Mouse (Mus musculus): ENCODE results near the gene Frmpd1. TPM values are rescaled to one million over a fixed set of nuclear protein-coding genes. Genes with fewer than 3 reads are reported as not detected.
A peak's percentile ranks its signal among the peaks of the same experiment; 100 is the strongest.

Frmpd1 gene
- polyA plus RNA-seq, 1 experiment from 2014 or later = 1.9 TPM

DNA sequence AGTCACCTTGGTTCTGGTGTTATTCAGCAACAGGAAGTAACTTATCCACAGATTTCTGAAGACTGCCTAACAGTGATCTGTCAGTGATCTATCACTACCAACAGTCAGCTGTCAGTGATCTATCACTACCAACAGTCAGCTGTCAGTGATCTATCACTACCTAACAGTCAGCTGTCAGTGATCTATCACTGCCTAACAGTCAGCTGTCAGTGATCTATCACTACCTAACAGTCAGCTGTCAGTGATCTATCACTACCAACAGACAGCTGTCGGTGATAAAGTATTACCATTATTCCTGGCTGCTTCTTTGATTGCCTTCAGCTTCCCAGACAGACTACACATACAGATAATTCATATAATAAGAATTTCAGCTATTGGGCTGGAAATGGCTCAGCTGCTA is 19.2 kb upstream of the Frmpd1 start:
- no peak overlapping the region for H3K4me2 ChIP-seq (replicated peaks; ENCODE audit: low read depth, low read length)
- no peaks in the 10 kb centered on the region for H3K27me3 ChIP-seq (ENCODE audit: control insufficient read depth, insufficient read depth, low read length)
- no peaks in the 10 kb centered on the region for H3K4me1 ChIP-seq (replicated peaks; ENCODE audit: control insufficient read depth, insufficient read depth, low read length)
- ATAC-seq (ENCODE audit: low FRiP score) (no peak), DNase-seq (ENCODE audit: low spot score) (no peak)
- H3K9me3 ChIP-seq (ENCODE audit: control insufficient read depth, low read length) = no peaks in the 10 kb centered on the region
- H3K27ac ChIP-seq (ENCODE audit: low read depth, low read length) = no peak overlapping the region
- no peaks in the 10 kb centered on the region for H3K36me3 ChIP-seq (ENCODE audit: control insufficient read depth, insufficient read depth, low read length)
- H3K9ac ChIP-seq (ENCODE audit: low read depth, low read length) = no peak overlapping the region
- 94% methylated on average over 1 of the region's 1 CpGs for WGBS
- no peak overlapping the region for H3K4me3 ChIP-seq (ENCODE audit: low read depth, low read length)

DNA sequence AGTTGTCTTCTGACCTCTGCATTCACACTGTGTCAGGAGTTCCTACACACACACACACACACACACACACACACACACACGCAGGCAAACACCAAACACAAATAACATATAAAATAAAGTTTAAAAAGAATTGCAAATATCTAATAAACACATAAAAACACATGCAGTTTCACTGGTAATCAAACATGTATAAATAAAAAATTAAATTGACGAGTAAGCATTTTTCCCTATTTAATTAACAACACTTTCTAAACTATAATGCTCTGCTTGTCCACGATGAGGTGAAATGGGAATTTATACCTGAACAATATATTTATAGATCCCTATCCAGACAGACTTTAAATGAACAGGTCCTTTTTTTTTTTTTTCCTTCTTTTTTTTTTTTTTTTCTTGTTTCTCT is 18.7 kb upstream of the Frmpd1 start:
- Histone ChIP-seq H3K4me2 (replicated peaks; ENCODE audit: low read depth, low read length) (no peak overlapping the region), H3K36me3 (ENCODE audit: control insufficient read depth, insufficient read depth, low read length) (no peaks in the 10 kb centered on the region), H3K4me1 (replicated peaks; ENCODE audit: control insufficient read depth, insufficient read depth, low read length) (no peaks in the 10 kb centered on the region), H3K9ac (ENCODE audit: low read depth, low read length) (no peak overlapping the region), H3K4me3 (ENCODE audit: low read depth, low read length) (no peak overlapping the region), H3K27ac (ENCODE audit: low read depth, low read length) (no peak overlapping the region), H3K27me3 (ENCODE audit: control insufficient read depth, insufficient read depth, low read length) (no peaks in the 10 kb centered on the region), H3K9me3 (ENCODE audit: control insufficient read depth, low read length) (no peaks in the 10 kb centered on the region)
- 88% methylated on average over 3 of the region's 3 CpGs for WGBS
- DNase-seq (ENCODE audit: low spot score) = no peak
- ATAC-seq (ENCODE audit: low FRiP score) = no peak

DNA sequence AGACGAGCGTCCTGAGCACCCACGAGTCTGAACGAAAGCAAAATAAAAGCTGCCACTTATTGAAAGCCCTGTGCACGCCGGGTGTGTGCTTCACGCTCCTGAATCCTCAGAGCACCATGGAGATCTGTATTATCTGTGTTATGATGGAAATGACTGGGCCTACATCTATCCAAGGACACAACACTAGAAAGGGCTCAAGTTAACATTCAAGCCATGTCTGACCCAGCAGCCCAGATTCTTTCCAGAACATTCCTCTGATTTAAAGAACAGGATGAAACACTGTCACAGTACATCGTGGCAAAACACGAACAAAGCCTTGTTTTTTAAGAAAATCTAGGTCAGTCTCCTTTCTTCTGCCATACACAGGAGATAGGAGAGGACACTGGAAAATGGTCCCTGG is 13.3 kb upstream of the Frmpd1 start:
- 74% methylated on average over 9 of the region's 9 CpGs for WGBS
- Histone ChIP-seq H3K27ac (ENCODE audit: low read depth, low read length) (no peak overlapping the region), H3K9ac (ENCODE audit: low read depth, low read length) (no peak overlapping the region), H3K4me2 (replicated peaks; ENCODE audit: low read depth, low read length) (no peak overlapping the region), H3K27me3 (ENCODE audit: control insufficient read depth, insufficient read depth, low read length) (no peaks in the 10 kb centered on the region), H3K36me3 (ENCODE audit: control insufficient read depth, insufficient read depth, low read length) (no peaks in the 10 kb centered on the region), H3K9me3 (ENCODE audit: control insufficient read depth, low read length) (no peaks in the 10 kb centered on the region), H3K4me3 (ENCODE audit: low read depth, low read length) (no peak overlapping the region), H3K4me1 (replicated peaks; ENCODE audit: control insufficient read depth, insufficient read depth, low read length) (no peaks in the 10 kb centered on the region)
- ATAC-seq (ENCODE audit: low FRiP score) (no peak), DNase-seq (ENCODE audit: low spot score) (no peak)

DNA sequence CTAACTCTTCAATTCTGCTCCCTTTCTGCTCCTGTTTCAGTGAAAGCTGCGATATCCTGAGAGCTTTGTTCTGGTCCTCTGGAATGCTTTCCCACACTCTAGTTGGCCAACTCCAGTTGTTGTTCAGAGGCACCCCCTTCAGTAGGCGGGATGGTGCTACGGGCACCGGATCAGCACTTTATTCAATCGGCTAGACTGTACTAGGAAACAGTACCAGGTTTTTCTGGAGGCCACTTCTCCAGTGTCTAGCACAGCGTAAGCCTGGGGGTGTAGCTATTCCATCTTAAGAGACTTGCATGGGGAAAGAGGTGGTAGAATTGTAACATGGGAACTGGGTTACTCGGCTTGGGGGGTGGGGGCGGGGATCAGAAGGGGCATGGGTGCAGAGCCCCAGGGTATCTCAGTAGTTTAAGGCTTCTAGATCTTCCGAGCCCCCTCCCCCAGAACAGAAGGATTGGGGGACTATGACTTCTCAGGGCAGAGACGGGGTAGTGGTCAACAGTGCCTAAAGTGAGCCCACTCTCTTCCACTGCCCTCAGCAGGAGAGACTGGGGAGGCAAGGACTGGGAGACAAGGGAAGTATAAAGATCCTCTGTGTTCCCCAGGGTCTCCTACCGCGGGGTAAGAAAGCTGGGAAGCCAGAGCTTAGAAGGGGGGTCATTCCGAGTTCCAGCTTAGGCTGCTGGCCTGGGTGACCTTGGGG is 706 bp upstream of the Frmpd1 start:
- Histone ChIP-seq H3K27ac (ENCODE audit: low read depth, low read length) (no peak overlapping the region), H3K4me2 (replicated peaks; ENCODE audit: low read depth, low read length) (peak overlapping the region; percentile 99), H3K4me3 (ENCODE audit: low read depth, low read length) (peak overlapping the region; percentile 60), H3K27me3 (ENCODE audit: control insufficient read depth, insufficient read depth, low read length) (peaks cover 7% of the 10 kb centered on the region; the same call in 1 of the 2 replicates), H3K9ac (ENCODE audit: low read depth, low read length) (peak overlapping the region; percentile 60), H3K9me3 (ENCODE audit: control insufficient read depth, low read length) (no peaks in the 10 kb centered on the region), H3K4me1 (replicated peaks; ENCODE audit: control insufficient read depth, insufficient read depth, low read length) (0 out of 2 replicates have a peak, but pooled peaks cover 2% of the 10 kb centered on the region), H3K36me3 (ENCODE audit: control insufficient read depth, insufficient read depth, low read length) (no peaks in the 10 kb centered on the region)
- 22% methylated on average over 13 of the region's 13 CpGs for WGBS
- ATAC-seq (ENCODE audit: low FRiP score) = peak; percentile 63
- DNase-seq (ENCODE audit: low spot score) = peak; percentile 25

DNA sequence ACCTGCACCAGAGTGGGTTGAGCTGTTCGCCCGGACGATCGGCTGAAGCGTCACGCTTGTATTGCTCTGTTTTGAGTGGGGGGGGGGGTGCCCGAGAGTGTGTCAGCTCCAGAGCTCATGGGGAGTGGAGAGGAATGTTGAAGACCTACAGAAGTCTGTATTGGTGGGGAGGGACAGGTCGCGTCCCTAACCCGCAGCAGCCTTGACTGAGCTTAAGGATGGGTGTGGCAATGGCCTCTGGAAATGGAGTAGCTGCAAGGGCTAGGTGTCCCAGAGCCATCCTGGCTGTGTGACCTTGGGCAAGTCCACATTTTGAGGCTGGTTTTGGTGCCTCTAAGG is 625 bp downstream of the Frmpd1 start:
- Histone ChIP-seq H3K27ac (ENCODE audit: low read depth, low read length) (no peak overlapping the region), H3K9ac (ENCODE audit: low read depth, low read length) (peak overlapping the region; percentile 60), H3K4me2 (replicated peaks; ENCODE audit: low read depth, low read length) (peak overlapping the region; percentile 99), H3K27me3 (ENCODE audit: control insufficient read depth, insufficient read depth, low read length) (peaks cover 7% of the 10 kb centered on the region; the same call in 1 of the 2 replicates), H3K4me1 (replicated peaks; ENCODE audit: control insufficient read depth, insufficient read depth, low read length) (0 out of 2 replicates have a peak, but pooled peaks cover 2% of the 10 kb centered on the region), H3K4me3 (ENCODE audit: low read depth, low read length) (peak overlapping the region; percentile 60), H3K36me3 (ENCODE audit: control insufficient read depth, insufficient read depth, low read length) (no peaks in the 10 kb centered on the region), H3K9me3 (ENCODE audit: control insufficient read depth, low read length) (no peaks in the 10 kb centered on the region)
- 4% methylated on average over 10 of the region's 10 CpGs for WGBS
- ATAC-seq (ENCODE audit: low FRiP score) (peak; percentile 31; the same call in 1 of the 2 replicates), DNase-seq (ENCODE audit: low spot score) (no peak)

DNA sequence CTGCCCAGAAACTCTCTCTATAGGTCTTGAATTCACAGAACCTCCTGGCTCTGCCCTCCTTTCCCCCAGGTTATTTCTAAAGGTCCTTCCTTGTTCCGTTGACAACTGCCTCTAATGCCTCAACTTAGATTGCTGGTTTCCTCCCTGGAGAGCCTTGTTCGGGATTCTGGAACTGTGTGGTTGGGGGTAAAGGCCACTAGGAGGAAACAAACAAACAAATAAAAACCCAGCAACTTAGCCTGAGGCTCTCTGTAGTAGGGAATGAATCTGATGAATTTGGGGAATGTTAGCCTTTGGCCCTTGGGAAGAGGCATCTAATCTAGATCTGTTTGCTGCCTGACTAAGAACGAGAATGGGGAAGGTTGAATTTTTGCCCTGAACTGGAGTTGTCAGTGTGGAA is 13.6 kb downstream of the Frmpd1 start:
- DNase-seq (ENCODE audit: low spot score) (no peak), ATAC-seq (ENCODE audit: low FRiP score) (no peak)
- Histone ChIP-seq H3K27me3 (ENCODE audit: control insufficient read depth, insufficient read depth, low read length) (no peaks in the 10 kb centered on the region), H3K9me3 (ENCODE audit: control insufficient read depth, low read length) (no peaks in the 10 kb centered on the region), H3K4me3 (ENCODE audit: low read depth, low read length) (no peak overlapping the region), H3K36me3 (ENCODE audit: control insufficient read depth, insufficient read depth, low read length) (no peaks in the 10 kb centered on the region), H3K4me1 (replicated peaks; ENCODE audit: control insufficient read depth, insufficient read depth, low read length) (no peaks in the 10 kb centered on the region), H3K27ac (ENCODE audit: low read depth, low read length) (no peak overlapping the region), H3K4me2 (replicated peaks; ENCODE audit: low read depth, low read length) (no peak overlapping the region), H3K9ac (ENCODE audit: low read depth, low read length) (no peak overlapping the region)
- WGBS = 76% methylated on average over 3 of the region's 3 CpGs

DNA sequence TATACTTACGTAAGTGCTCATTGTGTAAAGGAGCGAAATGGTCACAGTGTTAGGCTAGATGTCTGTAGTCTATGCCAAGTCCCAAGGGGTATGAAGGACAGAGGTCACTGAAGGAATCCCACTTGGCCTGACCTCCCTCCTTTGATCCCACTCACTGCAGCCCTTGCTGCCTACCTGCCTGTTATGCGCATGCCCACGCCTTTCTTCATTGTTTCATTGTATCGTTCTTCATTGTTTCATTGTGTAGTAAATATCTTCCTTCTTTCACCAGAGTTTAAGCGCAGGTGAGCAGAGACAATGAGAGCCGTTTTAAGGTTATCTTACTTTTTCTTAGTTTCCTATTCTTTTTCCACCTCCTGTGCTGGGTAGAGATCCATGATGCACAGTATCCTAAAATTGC is 18.6 kb downstream of the Frmpd1 start:
- no peaks in the 10 kb centered on the region for H3K9me3 ChIP-seq (ENCODE audit: control insufficient read depth, low read length)

DNA sequence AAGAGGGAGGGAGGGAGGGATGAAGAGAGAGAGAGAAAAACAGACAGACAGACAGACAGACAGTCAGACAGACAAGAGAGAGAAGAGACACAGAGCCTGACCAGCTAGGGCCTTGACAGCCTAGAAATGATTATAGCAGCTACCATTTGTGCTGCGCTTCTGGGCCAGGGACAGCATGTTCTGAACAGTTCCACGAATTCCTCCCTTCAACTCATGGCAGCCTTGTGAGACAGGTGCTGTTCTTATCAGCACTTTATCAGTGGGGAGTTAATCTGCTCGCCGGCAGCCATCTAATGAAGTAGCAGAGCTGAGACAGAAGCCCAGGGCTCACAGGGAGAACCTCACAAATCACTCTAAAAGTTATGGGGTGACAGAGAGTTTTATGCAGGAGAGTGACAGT is 22.8 kb downstream of the Frmpd1 start:
- Histone ChIP-seq H3K4me1 (replicated peaks; ENCODE audit: control insufficient read depth, insufficient read depth, low read length) (no peaks in the 10 kb centered on the region), H3K9ac (ENCODE audit: low read depth, low read length) (no peak overlapping the region), H3K9me3 (ENCODE audit: control insufficient read depth, low read length) (no peaks in the 10 kb centered on the region), H3K27me3 (ENCODE audit: control insufficient read depth, insufficient read depth, low read length) (no peaks in the 10 kb centered on the region), H3K36me3 (ENCODE audit: control insufficient read depth, insufficient read depth, low read length) (no peaks in the 10 kb centered on the region), H3K4me3 (ENCODE audit: low read depth, low read length) (no peak overlapping the region), H3K27ac (ENCODE audit: low read depth, low read length) (no peak overlapping the region), H3K4me2 (replicated peaks; ENCODE audit: low read depth, low read length) (no peak overlapping the region)
- DNase-seq (ENCODE audit: low spot score) (no peak), ATAC-seq (ENCODE audit: low FRiP score) (no peak)
- WGBS = 62% methylated on average over 4 of the region's 4 CpGs

More for the DNA sequence above, 18.6 kb downstream of the Frmpd1 start:
- DNase-seq (ENCODE audit: low spot score) (no peak), ATAC-seq (ENCODE audit: low FRiP score) (no peak)
- Histone ChIP-seq H3K27ac (ENCODE audit: low read depth, low read length) (no peak overlapping the region), H3K4me1 (replicated peaks; ENCODE audit: control insufficient read depth, insufficient read depth, low read length) (no peaks in the 10 kb centered on the region), H3K4me3 (ENCODE audit: low read depth, low read length) (no peak overlapping the region), H3K27me3 (ENCODE audit: control insufficient read depth, insufficient read depth, low read length) (no peaks in the 10 kb centered on the region), H3K36me3 (ENCODE audit: control insufficient read depth, insufficient read depth, low read length) (no peaks in the 10 kb centered on the region), H3K9ac (ENCODE audit: low read depth, low read length) (no peak overlapping the region), H3K4me2 (replicated peaks; ENCODE audit: low read depth, low read length) (no peak overlapping the region)
- WGBS = 79% methylated on average over 7 of the region's 7 CpGs

DNA sequence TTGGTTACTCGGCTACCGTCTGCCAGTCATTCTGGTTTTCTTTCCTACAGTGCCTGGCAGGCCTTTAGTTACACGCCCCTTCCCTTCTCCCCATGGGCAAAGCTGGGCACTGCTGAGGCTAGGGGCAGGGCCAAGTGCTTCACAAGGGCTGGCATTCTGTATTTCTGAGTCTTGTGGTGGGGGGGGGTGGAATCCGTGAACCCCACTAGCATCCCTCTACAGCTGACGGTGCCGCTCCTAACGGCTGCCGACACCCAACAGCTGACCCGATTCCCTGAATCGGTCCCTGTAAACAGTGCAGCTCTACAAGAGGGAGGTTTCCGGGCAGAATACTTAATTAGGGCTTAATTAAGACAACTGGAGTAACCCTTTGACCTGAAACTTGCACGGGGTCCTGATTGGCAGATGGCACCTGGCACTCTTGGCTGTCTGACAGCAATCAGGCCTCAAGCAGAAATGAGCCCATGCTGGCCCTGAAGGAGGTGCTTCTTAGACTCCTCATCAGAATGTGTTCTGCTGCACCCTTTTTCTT is 24.2 kb downstream of the Frmpd1 start:
- Histone ChIP-seq H3K4me1 (replicated peaks; ENCODE audit: control insufficient read depth, insufficient read depth, low read length) (no peaks in the 10 kb centered on the region), H3K27me3 (ENCODE audit: control insufficient read depth, insufficient read depth, low read length) (no peaks in the 10 kb centered on the region), H3K9ac (ENCODE audit: low read depth, low read length) (no peak overlapping the region), H3K36me3 (ENCODE audit: control insufficient read depth, insufficient read depth, low read length) (no peaks in the 10 kb centered on the region), H3K4me2 (replicated peaks; ENCODE audit: low read depth, low read length) (no peak overlapping the region), H3K4me3 (ENCODE audit: low read depth, low read length) (no peak overlapping the region), H3K27ac (ENCODE audit: low read depth, low read length) (no peak overlapping the region), H3K9me3 (ENCODE audit: control insufficient read depth, low read length) (no peaks in the 10 kb centered on the region)
- no peak for DNase-seq (ENCODE audit: low spot score)
- 80% methylated on average over 12 of the region's 12 CpGs for WGBS
- ATAC-seq (ENCODE audit: low FRiP score) = no peak
